Mouse (Mus musculus) brain, embryonic 14.5 days (tissue): ENCODE data around the gene Creld1.

Experiments used
- CTCF ChIP-seq: fragments of 200-500 bp; IDR thresholded peaks from 2 replicates; pipeline ENCODE4 v1.5.1; 2012; ENCODE audit warnings: inconsistent platforms, mild to moderate bottlenecking, moderate library complexity, borderline replicate concordance; ENCODE audit not compliant: insufficient read depth, insufficient read length; ENCODE audit errors: extremely low read depth
- POLR2A ChIP-seq: fragments of 200-500 bp; IDR thresholded peaks from 2 replicates; pipeline ENCODE4 v1.6.1; 2012; ENCODE audit warnings: mild to moderate bottlenecking, inconsistent platforms, borderline replicate concordance; ENCODE audit not compliant: poor library complexity, insufficient read depth, insufficient read length, severe bottlenecking; ENCODE audit errors: extremely low read depth

DNA sequence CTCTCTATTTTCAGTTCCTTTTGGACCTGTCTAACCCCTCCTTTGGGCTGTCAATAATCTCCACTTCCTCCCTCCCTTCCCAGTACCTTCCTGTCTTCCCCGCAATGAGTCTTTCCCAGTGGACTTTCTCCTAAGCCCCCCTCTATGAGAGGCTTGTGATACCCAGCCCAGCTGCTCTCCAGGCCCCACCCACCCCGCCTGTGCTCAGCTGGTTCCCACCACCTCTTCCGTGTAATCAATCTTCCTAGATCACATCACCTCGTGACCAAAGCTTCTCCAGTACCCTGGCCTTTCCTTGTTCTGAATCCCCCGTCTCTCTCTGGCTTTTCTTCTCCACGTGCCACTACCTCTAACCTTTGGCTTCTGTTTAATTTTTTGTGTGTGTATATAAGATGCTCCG is 5.7 kb upstream of the Creld1 start:
- no peak for TF ChIP-seq CTCF
- no peak for TF ChIP-seq POLR2A
